Mouse (Mus musculus) ovary, postnatal 10 days (tissue): ENCODE data around the gene Rogdi.

Experiments
- DNase-seq: peaks from one replicate; pipeline ENCODE4 v3.0.0; 2022; ENCODE audit warnings: low spot score

Rogdi gene

DNA sequence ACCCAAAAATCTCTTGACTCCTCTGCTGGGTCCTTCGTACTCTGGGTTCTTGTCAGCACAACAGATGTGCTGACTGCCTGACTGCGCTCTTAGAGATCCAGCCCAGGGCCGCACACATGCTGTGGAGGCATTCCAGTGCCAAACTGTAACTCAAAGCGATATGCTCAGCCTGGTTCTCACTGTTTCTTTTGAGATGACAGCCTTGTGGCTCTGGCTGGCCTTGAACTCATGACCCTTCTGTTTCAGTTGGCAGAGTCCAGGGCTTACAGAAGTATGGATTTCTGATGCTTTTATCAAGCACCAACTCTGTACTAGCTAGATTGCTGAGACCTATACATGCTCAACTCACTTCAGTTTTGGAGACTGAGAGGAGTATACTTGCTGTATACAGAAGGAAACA is 20.1 kb downstream of the Rogdi start:
- DNase-seq = no peak

DNA sequence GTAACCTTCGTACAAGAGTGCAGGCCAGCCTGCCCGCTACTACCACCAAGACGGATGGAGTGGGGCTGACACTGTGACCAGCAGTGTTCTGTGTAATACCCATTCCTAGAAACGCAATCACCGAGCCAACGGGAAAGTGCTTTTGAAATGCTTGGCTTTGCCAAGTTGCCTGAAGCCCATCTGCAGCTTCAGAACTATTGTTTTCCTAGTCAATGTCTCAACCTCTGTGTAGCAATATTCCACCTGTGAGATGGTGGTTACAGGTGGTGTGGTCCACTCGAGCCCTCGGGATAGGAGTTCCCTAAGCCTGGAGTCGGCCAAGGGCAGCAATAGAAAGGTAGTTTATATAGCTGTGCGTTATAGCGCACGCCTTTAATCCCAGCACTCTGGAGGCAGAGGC is 28.6 kb downstream of the Rogdi start:
- DNase-seq = no peak

DNA sequence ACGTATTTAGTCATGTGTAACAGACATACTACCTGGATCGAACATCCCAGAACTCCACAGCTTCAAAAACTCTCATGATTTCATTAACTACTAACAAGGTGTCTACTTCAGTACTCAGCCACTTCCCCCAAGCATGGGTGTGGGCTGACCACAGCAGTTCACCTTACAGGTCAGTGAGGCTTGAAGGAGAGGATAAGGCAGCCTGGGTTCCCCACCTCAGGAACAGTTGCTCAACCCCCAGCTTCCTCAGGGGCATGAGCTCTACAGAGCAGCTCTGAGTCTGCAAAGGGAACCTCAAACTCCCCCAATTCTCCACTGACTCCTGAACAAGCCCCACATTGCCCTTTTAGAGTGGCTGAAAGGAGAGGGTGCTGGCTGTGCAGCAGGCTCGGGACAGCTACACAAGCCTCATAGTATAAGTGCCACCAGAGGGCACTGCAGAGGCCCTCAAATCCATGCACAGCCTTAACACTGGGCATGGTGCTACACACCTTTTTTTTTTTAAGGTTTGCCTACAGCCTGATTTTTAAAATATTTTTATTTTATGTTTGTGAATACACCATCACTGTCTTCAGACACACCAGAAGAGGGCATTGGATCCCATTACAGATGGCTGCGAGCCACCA is 33.5 kb downstream of the Rogdi start:
- no peak for DNase-seq

DNA sequence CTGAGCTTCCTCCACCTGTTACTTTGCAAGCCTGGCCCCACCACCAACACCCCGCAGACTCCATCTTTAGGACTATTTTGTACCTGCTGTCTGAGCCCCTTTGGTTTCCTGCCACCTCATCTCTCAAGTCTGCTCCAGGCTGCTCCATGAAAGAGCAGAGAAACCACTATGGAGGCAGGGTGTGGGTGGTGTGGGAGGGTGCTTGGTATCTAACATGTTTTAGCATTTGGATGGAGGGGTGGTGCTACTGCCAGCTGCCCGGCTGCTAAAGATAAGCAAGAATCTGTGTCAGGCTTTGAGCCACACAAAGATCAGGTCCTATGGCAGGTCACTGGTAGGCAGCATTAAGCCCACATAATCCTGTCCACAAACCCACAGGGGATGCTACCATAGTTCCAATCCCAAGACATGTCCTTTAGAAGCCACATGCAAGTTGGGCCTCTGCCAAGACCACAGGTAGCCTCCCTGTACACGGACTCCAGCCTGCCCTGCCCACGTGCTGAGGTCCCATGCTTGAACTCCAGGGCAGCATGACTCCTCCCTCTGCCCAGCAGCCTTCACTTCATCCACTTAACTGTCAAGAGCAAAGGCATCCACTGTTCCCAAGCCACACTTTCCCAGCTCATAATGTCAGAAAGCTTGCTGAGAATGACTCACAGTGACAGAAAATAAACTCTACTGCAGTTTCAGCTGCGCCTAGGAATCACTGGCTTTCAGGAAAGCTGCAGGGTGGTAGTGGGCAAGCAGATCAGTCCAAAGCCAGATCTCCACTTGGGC is 34.9 kb downstream of the Rogdi start:
- no peak for DNase-seq

DNA sequence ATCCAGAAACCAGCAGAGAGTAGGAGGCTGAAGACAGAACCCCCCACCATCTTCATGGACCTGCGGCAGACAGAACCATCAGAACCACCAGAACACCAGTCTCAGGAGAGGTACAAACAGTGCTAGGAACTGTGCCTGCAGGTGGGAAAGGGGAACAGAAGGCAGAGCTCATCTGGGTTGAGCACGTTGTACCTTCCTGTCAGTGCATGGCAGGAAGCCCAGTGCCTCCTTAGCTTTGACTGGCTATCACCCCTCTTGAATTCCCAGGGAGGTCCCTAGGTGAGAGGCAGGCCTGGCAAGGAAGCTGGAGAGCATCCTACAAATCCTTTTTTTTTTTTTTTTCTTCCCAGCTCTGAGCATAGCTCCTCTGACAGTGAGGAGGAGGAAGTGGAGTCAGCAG is 37.2 kb downstream of the Rogdi start:
- no peak for DNase-seq

DNA sequence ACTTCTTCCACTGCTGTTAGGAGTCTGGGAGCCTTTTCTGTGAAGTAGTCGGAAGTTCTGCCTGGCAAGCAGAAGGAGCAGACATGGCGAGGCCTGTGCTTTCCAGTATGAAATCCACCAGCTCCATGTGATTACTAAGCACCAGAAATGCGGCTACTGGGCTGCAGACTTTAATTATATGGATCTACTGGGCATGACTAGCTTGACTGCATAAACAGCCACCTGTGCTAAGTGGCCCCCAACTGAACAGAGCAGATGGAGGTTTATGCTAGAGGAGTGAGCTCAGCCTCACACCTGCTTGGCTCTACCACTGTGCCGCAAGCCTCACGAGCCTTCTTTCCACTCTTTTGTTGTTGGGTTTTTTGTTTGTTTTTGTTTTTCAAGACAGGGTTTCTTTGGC is 38.8 kb downstream of the Rogdi start:
- no peak for DNase-seq

DNA sequence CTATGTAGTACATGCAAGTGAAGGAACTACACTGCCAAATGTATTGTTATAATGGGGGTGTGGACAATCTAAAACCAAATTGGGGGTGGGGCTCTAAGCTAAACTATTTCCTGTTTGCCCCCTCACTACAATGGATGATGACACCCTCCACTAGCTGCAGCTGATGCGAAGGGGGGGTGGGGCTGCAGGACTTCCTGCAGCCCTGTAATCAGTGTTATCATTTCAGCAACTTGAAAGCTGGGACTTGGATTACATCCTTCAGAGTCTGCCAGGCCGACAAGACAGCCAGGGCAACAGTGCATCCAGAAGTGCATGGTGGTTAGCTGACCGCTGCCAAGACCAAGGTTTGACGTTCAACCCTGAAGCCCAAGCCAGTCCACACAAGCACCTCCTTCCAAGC is 41.7 kb downstream of the Rogdi start:
- no peak for DNase-seq

DNA sequence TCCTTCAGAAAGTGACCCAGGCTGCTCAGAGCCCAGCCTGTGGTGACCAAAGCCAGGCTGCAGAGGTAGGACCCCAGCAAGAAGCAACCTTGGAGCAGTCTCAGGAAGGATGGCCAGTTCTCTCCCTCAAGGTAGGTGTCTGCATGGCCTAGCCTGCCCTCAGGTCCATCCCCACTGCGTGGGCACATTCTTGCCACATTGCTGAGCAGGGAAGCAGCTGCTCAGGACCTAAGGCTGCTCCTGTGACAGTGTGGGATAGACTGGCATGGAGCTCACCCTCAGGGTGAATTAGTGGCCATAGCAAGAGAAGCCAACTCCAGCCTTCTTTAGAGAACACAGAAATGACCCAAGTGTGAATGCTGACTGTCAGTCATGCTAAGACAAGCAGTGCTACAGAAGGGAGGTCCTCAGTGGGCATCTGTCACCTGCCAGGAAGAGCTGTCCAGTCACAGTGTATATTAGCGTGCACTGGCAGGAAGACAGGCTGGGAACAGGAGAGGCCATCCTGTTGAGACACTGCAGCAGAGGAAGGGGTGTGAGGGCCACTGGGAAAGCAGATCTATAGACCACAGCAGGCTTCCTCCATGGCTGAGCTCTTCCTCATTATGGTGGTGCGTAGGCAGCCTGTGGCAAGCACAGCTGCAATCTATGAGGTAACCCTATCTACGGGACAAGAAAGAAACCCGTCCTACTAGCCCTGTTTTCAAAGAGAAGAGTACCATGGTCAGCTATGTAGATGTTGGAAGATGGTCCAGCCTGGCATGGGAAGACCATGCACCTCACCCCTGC is 44.1 kb downstream of the Rogdi start:
- no peak for DNase-seq

DNA sequence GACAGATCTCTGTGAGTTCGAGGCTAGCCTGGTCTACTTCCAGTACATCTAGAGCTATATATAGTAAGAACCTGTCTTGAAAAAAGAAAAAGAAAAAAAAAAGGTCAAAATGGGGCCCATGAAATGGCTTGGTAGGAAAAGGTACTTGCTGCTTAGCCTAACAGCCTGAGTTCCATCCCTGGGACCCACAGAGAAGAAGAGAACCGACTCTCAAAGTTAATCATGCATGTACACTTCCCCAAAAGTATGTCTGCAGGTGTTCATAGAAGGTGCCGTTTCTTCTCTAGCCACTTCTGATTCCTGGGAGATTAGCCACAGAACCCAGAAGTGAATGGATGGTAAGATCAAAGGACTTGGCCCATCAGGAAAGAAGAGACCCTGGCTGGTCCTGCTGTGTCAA is 44.9 kb downstream of the Rogdi start:
- no peak for DNase-seq

DNA sequence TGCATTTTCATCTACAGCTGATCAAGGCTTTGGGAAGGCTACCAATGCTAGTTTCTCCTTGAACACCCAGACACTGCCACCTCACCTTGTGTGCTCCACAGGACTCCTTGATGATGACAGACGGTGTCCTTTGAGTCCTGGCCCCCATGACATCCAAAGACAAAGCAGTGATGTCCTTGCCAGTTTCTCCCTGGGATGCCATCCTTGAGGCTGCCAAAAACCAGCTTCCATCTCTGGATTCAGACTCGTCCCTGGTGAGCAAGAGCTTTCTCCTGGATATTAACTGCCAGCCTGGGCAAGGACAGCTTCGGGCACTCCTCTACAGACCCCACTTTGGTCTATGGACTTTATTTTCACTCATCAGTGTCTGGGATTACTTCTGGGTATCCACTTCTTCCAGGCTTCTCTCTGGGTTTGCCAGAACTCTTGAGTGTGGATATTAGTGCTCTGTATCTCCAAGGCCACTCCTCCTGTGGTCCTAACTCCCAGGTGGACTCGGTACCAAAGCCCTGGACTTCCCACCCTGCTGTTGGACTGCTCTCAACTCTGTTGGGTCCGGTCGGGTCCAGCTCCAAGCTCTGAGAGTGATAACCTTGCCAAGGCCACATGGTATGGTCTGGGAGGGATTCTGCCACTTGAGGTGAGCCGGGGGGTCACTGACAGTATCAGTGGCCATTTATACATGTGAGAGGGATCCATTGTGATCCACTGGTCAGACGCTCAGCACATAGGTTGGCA is 47.8 kb downstream of the Rogdi start:
- no peak for DNase-seq

DNA sequence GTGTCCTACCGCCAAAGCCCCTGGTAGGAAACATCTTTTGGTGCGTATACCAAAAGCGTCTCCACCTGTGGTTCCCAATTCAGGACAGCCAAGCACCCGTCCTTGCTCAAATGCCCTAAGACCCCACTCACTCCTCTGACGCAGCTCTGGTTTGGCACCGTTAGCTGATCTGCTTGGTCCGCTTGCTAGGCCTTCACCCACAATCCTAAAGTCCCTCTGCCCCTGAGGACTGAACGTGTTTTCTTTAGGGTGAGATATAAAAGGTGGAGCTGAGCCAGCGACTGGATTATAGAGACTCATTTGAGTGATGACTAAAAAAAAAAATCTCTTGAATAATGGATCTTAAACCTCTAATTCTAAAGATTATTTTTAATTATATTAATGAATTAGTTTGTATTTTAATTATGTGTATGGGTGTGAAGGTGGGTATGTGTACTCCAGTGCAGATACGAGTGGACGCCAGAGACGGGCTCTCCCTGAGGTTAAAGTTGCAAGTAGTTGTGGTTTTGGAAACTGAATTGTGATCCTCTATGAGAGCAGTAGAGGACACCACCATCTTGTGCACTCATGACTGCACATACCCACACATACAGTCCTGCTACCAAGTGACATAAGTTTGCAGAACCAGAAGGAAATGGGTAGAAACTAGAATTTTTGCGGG is 48.5 kb downstream of the Rogdi start:
- DNase-seq = no peak

DNA sequence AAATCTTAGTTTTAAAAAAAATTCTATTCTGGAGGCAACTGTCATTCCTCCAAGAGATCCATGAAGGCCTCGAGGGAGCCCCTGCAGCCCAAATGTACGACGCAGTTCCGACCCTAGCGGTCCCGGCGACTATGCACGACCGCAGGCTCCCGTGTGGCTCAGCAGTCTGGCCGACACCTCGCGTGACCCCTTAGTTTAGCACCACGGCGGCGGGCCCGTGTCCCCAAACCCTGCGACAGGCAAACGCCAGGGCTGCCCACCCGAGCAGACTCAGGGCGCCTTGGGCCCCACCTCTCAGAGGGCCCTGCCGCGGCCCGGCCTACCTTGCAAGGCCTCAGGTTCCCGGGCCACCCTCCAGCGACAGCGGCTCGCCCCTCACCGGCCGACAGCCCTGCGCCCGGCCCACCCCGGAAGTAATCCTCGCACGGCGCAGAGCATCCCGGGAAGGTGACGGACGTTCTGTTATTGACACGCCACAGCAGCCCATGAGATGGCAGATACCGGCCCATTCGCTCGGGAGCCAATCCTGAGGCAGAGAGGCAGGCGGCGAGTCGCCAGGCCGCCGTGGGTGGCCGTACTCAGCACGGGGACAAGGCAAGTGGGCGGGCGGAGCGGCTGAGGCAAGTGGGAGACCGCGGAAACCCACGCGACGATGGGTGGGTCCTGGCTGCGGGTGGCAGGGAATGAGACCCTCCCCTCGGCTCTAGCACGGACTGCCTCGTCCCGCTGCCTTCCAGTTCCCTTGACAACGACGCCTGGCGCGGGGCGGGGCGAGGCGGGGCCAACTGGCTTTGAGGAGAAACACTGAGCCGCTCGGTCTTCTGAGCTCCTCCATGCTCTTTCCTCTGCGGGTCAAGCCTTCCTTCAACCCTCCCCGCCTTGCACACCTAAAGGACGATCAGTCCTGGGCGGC is 49.3 kb downstream of the Rogdi start, which contains the start of gene Anks3:
Gene Anks3 (minus strand): TSS at position 409 of the 913 bp plus-strand sequence.
- peak; percentile 95 for DNase-seq

DNA sequence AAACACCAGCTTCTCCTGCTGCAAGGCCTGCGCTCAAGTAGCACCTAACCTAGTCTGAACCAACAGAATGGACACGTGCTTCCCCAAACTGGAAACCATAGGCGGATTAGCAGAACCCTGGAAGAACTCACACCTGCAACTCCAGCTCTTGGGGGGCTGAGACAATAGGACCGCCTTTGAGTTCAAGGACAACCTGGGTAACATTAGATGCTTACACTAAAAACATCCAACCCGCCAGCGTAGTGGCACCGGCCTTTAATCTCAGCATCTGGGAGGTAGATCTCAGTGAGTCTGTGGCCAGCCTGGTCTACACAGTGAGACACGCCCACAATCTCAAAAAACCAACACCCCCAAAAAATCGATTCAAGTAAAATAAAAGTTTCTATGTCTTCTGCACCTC is 50.0 kb downstream of the Rogdi start:
- DNase-seq = no peak

DNA sequence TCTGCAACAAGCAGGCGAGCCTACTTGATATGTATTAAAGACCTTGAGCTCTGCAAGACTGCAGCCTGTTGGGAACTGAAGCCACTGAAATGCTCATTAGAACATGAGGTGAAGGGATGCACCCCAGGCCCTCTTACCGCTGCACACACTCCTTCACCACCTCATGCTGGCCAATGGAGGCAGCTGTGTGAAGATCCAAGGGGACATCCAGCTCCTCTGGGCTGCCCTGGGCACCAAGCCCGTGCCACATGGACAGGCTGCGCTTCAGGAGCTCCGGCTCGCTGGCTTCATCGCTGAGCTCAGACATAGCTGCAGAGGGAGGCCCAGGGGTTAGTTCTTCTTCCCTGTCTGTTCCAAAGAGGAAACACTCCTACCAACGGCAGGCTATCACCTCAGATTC is 53.1 kb downstream of the Rogdi start:
- no peak for DNase-seq
